Mouse (Mus musculus): ENCODE results near the gene Trpc4. TPM values are rescaled to one million over a fixed set of nuclear protein-coding genes. Genes with fewer than 3 reads are reported as not detected.
A peak's percentile ranks its signal among the peaks of the same experiment; 100 is the strongest.

The Trpc4 gene
- polyA plus RNA-seq, 1 experiment = not detected

GRCm38 (mm10) chr3:54352891-54353652 is 197.2 kb downstream of the Trpc4 start:
- peak; percentile 72; the same call in 1 of the 2 replicates for TF ChIP-seq CTCF (IDR thresholded peaks at IDR 0.05; ENCODE audit: extremely low read depth, insufficient read depth, insufficient read length, insufficient replicate concordance)
- TF ChIP-seq POLR2A (IDR thresholded peaks at IDR 0.05; ENCODE audit: low read depth, low read length) = no peak
- peak; percentile 4 to 56 for DNase-seq (ENCODE audit: low read depth in 1 of 2, low spot score in 2 of 2)

GRCm38 (mm10) chr3:54357561-54357960 is 201.7 kb downstream of the Trpc4 start:
- H3K4me3 ChIP-seq (ENCODE audit: extremely low read depth, insufficient read depth, insufficient read length) = no peak overlapping the region
- no peak for DNase-seq (ENCODE audit: low read depth in 1 of 2, low spot score in 2 of 2)
- H3K27me3 ChIP-seq (ENCODE audit: control insufficient read depth, insufficient read depth, low read length) = no peaks in the 10 kb centered on the region
- no peak for TF ChIP-seq POLR2A (IDR thresholded peaks at IDR 0.05; ENCODE audit: low read depth, low read length)
- no peak for TF ChIP-seq CTCF (IDR thresholded peaks at IDR 0.05; ENCODE audit: extremely low read depth, insufficient read depth, insufficient read length, insufficient replicate concordance)
- 62% methylated on average over 3 of the region's 3 CpGs for WGBS
- no peaks in the 10 kb centered on the region; the same call in 1 of the 2 replicates for H3K4me1 ChIP-seq (ENCODE audit: control insufficient read depth, insufficient read depth, insufficient read length)
- H3K27ac ChIP-seq (ENCODE audit: insufficient read depth, low read length) = no peak overlapping the region
- H3K36me3 ChIP-seq (ENCODE audit: control insufficient read depth, insufficient read depth, low read length) = no peaks in the 10 kb centered on the region

More at GRCm38 (mm10) chr3:54352891-54353652, 197.2 kb downstream of the Trpc4 start:
- Histone ChIP-seq H3K27ac (ENCODE audit: insufficient read depth, low read length) (no peak overlapping the region), H3K4me3 (ENCODE audit: extremely low read depth, insufficient read depth, insufficient read length) (no peak overlapping the region), H3K4me1 (ENCODE audit: control insufficient read depth, insufficient read depth, insufficient read length) (no peaks in the 10 kb centered on the region), H3K36me3 (ENCODE audit: control insufficient read depth, insufficient read depth, low read length) (no peaks in the 10 kb centered on the region), H3K27me3 (ENCODE audit: control insufficient read depth, insufficient read depth, low read length) (no peaks in the 10 kb centered on the region)
- 23% methylated on average over 9 of the region's 9 CpGs for WGBS

- H3K36me3 ChIP-seq (ENCODE audit: control insufficient read depth, insufficient read depth, low read length) = no peaks in the 10 kb centered on the region
- WGBS = 37% methylated on average over 15 of the region's 15 CpGs
- no peak for DNase-seq (ENCODE audit: low read depth in 1 of 2, low spot score in 2 of 2)
- TF ChIP-seq CTCF (IDR thresholded peaks at IDR 0.05; ENCODE audit: extremely low read depth, insufficient read depth, insufficient read length, insufficient replicate concordance) (no peak), POLR2A (IDR thresholded peaks at IDR 0.05; ENCODE audit: low read depth, low read length) (no peak)
- H3K4me3 ChIP-seq (ENCODE audit: extremely low read depth, insufficient read depth, insufficient read length) = no peak overlapping the region
- H3K27me3 ChIP-seq (ENCODE audit: control insufficient read depth, insufficient read depth, low read length) = no peaks in the 10 kb centered on the region
- no peaks in the 10 kb centered on the region; the same call in 1 of the 2 replicates for H3K4me1 ChIP-seq (ENCODE audit: control insufficient read depth, insufficient read depth, insufficient read length)
- H3K27ac ChIP-seq (ENCODE audit: insufficient read depth, low read length) = no peak overlapping the region
Measured at GRCm38 (mm10) chr3:54358463-54359189, 202.8 kb downstream of the Trpc4 start.

- H3K36me3 ChIP-seq (ENCODE audit: control insufficient read depth, insufficient read depth, low read length) = no peaks in the 10 kb centered on the region
- TF ChIP-seq POLR2A (IDR thresholded peaks at IDR 0.05; ENCODE audit: low read depth, low read length) = no peak
- TF ChIP-seq CTCF (IDR thresholded peaks at IDR 0.05; ENCODE audit: extremely low read depth, insufficient read depth, insufficient read length, insufficient replicate concordance) = no peak
- no peak within 1 kb of the TSS for H3K4me3 ChIP-seq (ENCODE audit: extremely low read depth, insufficient read depth, insufficient read length)
- DNase-seq (ENCODE audit: low read depth in 1 of 2, low spot score in 2 of 2) = no peak
- no peak within 1 kb of the TSS for H3K27ac ChIP-seq (ENCODE audit: insufficient read depth, low read length)
- 45% methylated on average over 6 of the region's 6 CpGs for WGBS
- no peaks in the 10 kb centered on the region; the same call in 1 of the 2 replicates for H3K4me1 ChIP-seq (ENCODE audit: control insufficient read depth, insufficient read depth, insufficient read length)
- no peaks in the 10 kb centered on the region for H3K27me3 ChIP-seq (ENCODE audit: control insufficient read depth, insufficient read depth, low read length)
Measured at GRCm38 (mm10) chr3:54360897-54361296, 205.1 kb downstream of the Trpc4 start, which contains the start of gene Postn. Gene Postn (plus strand): TSS chr3:54361109.

- Histone ChIP-seq H3K27me3 (ENCODE audit: control insufficient read depth, insufficient read depth, low read length) (no peaks in the 10 kb centered on the region), H3K36me3 (ENCODE audit: control insufficient read depth, insufficient read depth, low read length) (no peaks in the 10 kb centered on the region), H3K4me3 (ENCODE audit: extremely low read depth, insufficient read depth, insufficient read length) (no peak overlapping the region), H3K27ac (ENCODE audit: insufficient read depth, low read length) (no peak overlapping the region), H3K4me1 (ENCODE audit: control insufficient read depth, insufficient read depth, insufficient read length) (no peaks in the 10 kb centered on the region; the same call in 1 of the 2 replicates)
- TF ChIP-seq POLR2A (IDR thresholded peaks at IDR 0.05; ENCODE audit: low read depth, low read length) (no peak), CTCF (IDR thresholded peaks at IDR 0.05; ENCODE audit: extremely low read depth, insufficient read depth, insufficient read length, insufficient replicate concordance) (no peak)
- no peak for DNase-seq (ENCODE audit: low read depth in 1 of 2, low spot score in 2 of 2)
Measured at GRCm38 (mm10) chr3:54361656-54362055, 205.8 kb downstream of the Trpc4 start.

Other genes with a start within 250 kb of the Trpc4 start
- 0.96 and 1.4 TPM in 2 replicates for gene Postn, start 205.1 kb downstream of the Trpc4 start, polyA plus RNA-seq (2012; rRNA removed)

Data from spleen, adult 2 months (tissue).